Mouse (Mus musculus) right cerebral cortex, postnatal 14 days (tissue): ENCODE measurements at regions not wholly inside any gene's neighbourhood (a gene's known extent, or its start where the extent isn't known, plus 50 kb on each side); places are given as distances from the start of the nearest gene placed in this dataset.
"Not testable (repeated sequence)": the region's sequence is repeated elsewhere in the genome, so short reads cannot be mapped to it uniquely, and the experiment has no call there.

Experiments used
- DNase-seq: peaks from one replicate; pipeline ENCODE4 v3.0.0; 2022

GRCm38 (mm10) chr10:120726369-120726768 lies 172.5 kb downstream of the Msrb3 start:
- DNase-seq, result no peak

GRCm38 (mm10) chr10:120721956-120722532 lies 176.9 kb downstream of the Msrb3 start:
- no peak for DNase-seq

- DNase-seq, result no peak
These were observed 177.9 kb downstream of the Msrb3 start for GRCm38 (mm10) chr10:120720981-120721380.

- no peak for DNase-seq
These were observed 178.8 kb downstream of the Msrb3 start for GRCm38 (mm10) chr10:120720061-120720460.

GRCm38 (mm10) chr10:120717159-120717567 lies 181.7 kb downstream of the Msrb3 start:
- DNase-seq, result no peak

- no peak for DNase-seq
These were observed 182.5 kb downstream of the Msrb3 start for GRCm38 (mm10) chr10:120716391-120716790.

GRCm38 (mm10) chr10:120707771-120708750 lies 190.8 kb downstream of the Msrb3 start:
- no peak for DNase-seq

GRCm38 (mm10) chr10:120706684-120707290 lies 192.1 kb downstream of the Msrb3 start:
- DNase-seq, result no peak

- DNase-seq, result peak; percentile 79
These were observed 197.1 kb downstream of the Msrb3 start for GRCm38 (mm10) chr10:120701833-120702232.

- no peak for DNase-seq
These were observed 201.5 kb downstream of the Msrb3 start for GRCm38 (mm10) chr10:120697275-120697856.

- DNase-seq, result no peak
These were observed 202.4 kb downstream of the Msrb3 start for GRCm38 (mm10) chr10:120696481-120696880.

GRCm38 (mm10) chr10:120694472-120694871 lies 204.4 kb downstream of the Msrb3 start:
- DNase-seq, result no peak

- DNase-seq, result no peak
These were observed 207.4 kb downstream of the Msrb3 start for GRCm38 (mm10) chr10:120691451-120691850.

- no peak for DNase-seq
These were observed 209.9 kb upstream of the Hmga2 start for GRCm38 (mm10) chr10:120686123-120686522.

GRCm38 (mm10) chr10:120682021-120682420 lies 205.8 kb upstream of the Hmga2 start:
- no peak for DNase-seq

GRCm38 (mm10) chr10:120679982-120680381 lies 203.7 kb upstream of the Hmga2 start:
- DNase-seq, result no peak

GRCm38 (mm10) chr10:120678277-120678676 lies 202.0 kb upstream of the Hmga2 start:
- DNase-seq, result no peak

- no peak for DNase-seq
These were observed 199.1 kb upstream of the Hmga2 start for GRCm38 (mm10) chr10:120675369-120675768.

GRCm38 (mm10) chr10:120674321-120675045 lies 198.2 kb upstream of the Hmga2 start:
- DNase-seq, result no peak

- not testable (repeated sequence) for DNase-seq
These were observed 191.4 kb upstream of the Hmga2 start for GRCm38 (mm10) chr10:120667678-120668031.

- peak; percentile 46 for DNase-seq
These were observed 190.9 kb upstream of the Hmga2 start for GRCm38 (mm10) chr10:120666985-120667677.
